Mouse (Mus musculus): Measurements from ENCODE around the gene Col15a1. TPM values are rescaled to one million over a fixed set of nuclear protein-coding genes. Genes with fewer than 3 reads are reported as not detected.

Gene Col15a1
- polyA plus RNA-seq, 1 experiment from 2014 or later = 21.8 TPM

DNA sequence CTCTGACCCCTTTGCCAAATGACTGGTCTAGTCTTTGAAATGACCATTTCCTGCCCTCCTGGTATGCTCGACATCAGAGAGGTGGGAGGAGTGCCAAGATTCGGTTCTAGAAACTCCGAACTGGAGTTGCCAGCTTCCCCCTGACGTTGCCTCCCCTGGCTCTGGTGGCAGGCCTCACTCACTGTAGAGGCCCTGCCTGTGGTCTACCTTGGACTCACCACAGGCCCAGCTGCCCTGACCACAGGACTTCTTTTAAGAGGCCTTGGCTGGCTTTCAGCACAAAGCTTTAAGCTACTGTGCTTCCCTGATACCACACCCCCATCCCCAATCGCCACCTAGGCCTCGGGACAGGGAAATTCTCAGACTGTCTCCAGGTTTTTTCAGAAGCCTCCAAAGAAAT, 21.4 kb upstream of the Col15a1 start:
- Histone ChIP-seq H3K4me3 (ENCODE audit: low read length) (no peak overlapping the region), H3K9me3 (ENCODE audit: control insufficient read depth, low read length) (no peaks in the 10 kb centered on the region), H3K27ac (ENCODE audit: low read depth, low read length) (no peak overlapping the region), H3K36me3 (ENCODE audit: control insufficient read depth, insufficient read depth, low read length) (no peaks in the 10 kb centered on the region), H3K27me3 (ENCODE audit: control insufficient read depth, insufficient read depth, low read length) (no peaks in the 10 kb centered on the region), H3K9ac (ENCODE audit: low read depth, low read length) (no peak overlapping the region), H3K4me2 (replicated peaks; ENCODE audit: low read depth, low read length) (no peak overlapping the region), H3K4me1 (ENCODE audit: control insufficient read depth, insufficient read depth, low read length) (no peaks in the 10 kb centered on the region)
- ATAC-seq (ENCODE audit: low FRiP score, low TSS enrichment) = no peak
- 65% methylated on average over 6 of the region's 6 CpGs for WGBS

DNA sequence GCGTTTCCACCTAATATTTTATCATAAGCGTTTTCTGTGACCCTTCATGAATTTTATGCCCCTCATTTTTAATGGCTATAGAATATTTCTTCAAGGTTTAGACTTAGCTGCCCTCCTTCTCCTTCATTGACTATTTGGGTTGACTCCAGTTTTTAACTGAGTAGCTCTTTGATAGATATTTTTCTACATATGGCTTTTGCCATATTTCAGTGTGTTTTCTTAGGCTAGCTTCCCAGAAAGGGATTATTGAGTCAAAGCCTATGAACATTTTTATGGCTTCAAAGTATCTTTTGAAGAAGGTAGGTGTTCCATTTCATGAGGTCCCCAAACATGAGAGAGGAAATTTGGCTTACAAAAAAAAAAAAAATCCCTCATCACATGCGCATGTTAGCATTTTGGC, 11.8 kb upstream of the Col15a1 start:
- WGBS = 66% methylated on average over 3 of the region's 3 CpGs
- H3K27me3 ChIP-seq (ENCODE audit: control insufficient read depth, insufficient read depth, low read length) = no peaks in the 10 kb centered on the region; the same call in 1 of the 2 replicates
- no peak overlapping the region for H3K4me2 ChIP-seq (replicated peaks; ENCODE audit: low read depth, low read length)
- no peak overlapping the region for H3K9ac ChIP-seq (ENCODE audit: low read depth, low read length)
- no peaks in the 10 kb centered on the region for H3K4me1 ChIP-seq (ENCODE audit: control insufficient read depth, insufficient read depth, low read length)
- ATAC-seq (ENCODE audit: low FRiP score, low TSS enrichment) = no peak
- no peak overlapping the region for H3K4me3 ChIP-seq (ENCODE audit: low read length)
- H3K36me3 ChIP-seq (ENCODE audit: control insufficient read depth, insufficient read depth, low read length) = no peaks in the 10 kb centered on the region
- no peaks in the 10 kb centered on the region for H3K9me3 ChIP-seq (ENCODE audit: control insufficient read depth, low read length)
- no peak overlapping the region for H3K27ac ChIP-seq (ENCODE audit: low read depth, low read length)

DNA sequence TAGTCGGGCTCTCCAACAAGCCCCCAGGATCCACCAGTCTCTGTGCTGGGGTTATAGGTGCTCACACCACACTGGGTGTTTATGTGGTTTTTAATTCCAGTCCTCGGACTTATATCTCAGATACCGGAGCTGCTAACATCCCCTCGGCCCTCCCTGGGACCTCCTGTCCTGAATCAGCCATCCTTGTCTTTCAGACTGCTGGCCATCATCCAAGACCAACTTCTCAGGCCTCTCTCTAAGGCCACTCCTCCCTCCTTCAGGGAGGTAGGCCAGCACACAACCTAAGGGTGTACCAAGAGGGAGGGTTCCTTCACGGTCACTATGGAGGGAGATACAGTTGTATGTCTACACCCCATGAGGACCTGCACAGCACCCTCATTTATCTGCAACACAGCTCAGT, 4.3 kb upstream of the Col15a1 start:
- 41% methylated on average over 5 of the region's 5 CpGs for WGBS
- no peak overlapping the region for H3K27ac ChIP-seq (ENCODE audit: low read depth, low read length)
- no peak overlapping the region for H3K4me3 ChIP-seq (ENCODE audit: low read length)
- peaks cover 23% of the 10 kb centered on the region for H3K27me3 ChIP-seq (ENCODE audit: control insufficient read depth, insufficient read depth, low read length)
- no peak overlapping the region for H3K9ac ChIP-seq (ENCODE audit: low read depth, low read length)
- H3K36me3 ChIP-seq (ENCODE audit: control insufficient read depth, insufficient read depth, low read length) = no peaks in the 10 kb centered on the region
- H3K4me1 ChIP-seq (ENCODE audit: control insufficient read depth, insufficient read depth, low read length) = peaks cover 9% of the 10 kb centered on the region
- no peak for ATAC-seq (ENCODE audit: low FRiP score, low TSS enrichment)
- H3K9me3 ChIP-seq (ENCODE audit: control insufficient read depth, low read length) = no peaks in the 10 kb centered on the region
- no peak overlapping the region for H3K4me2 ChIP-seq (replicated peaks; ENCODE audit: low read depth, low read length)

DNA sequence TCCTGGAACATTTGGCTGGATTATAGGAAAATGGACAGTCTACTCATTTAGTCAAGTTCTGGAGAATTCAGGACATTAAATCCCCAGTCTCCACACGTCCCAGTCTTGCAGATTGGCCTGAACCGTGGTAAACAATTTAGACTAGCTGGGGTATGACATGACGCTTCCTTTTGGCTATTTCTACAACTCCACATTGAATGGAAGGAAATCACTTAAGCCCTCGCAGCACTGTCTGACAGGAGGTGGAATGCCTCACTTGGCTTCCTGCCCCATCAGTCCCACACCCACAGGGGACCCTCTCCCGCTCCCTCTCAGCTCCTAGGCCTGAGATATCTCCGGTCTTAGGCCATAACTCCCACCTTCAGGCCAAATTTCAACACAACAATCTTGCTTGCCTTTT, 2.1 kb upstream of the Col15a1 start:
- no peaks in the 10 kb centered on the region for H3K36me3 ChIP-seq (ENCODE audit: control insufficient read depth, insufficient read depth, low read length)
- H3K9me3 ChIP-seq (ENCODE audit: control insufficient read depth, low read length) = no peaks in the 10 kb centered on the region
- H3K27me3 ChIP-seq (ENCODE audit: control insufficient read depth, insufficient read depth, low read length) = peaks cover 34% of the 10 kb centered on the region
- no peak overlapping the region for H3K4me2 ChIP-seq (replicated peaks; ENCODE audit: low read depth, low read length)
- no peak overlapping the region for H3K9ac ChIP-seq (ENCODE audit: low read depth, low read length)
- no peak overlapping the region for H3K4me3 ChIP-seq (ENCODE audit: low read length)
- H3K27ac ChIP-seq (ENCODE audit: low read depth, low read length) = no peak overlapping the region; the same call in 1 of the 2 replicates
- 68% methylated on average over 6 of the region's 6 CpGs for WGBS
- no peak for ATAC-seq (ENCODE audit: low FRiP score, low TSS enrichment)
- H3K4me1 ChIP-seq (ENCODE audit: control insufficient read depth, insufficient read depth, low read length) = peaks cover 13% of the 10 kb centered on the region

DNA sequence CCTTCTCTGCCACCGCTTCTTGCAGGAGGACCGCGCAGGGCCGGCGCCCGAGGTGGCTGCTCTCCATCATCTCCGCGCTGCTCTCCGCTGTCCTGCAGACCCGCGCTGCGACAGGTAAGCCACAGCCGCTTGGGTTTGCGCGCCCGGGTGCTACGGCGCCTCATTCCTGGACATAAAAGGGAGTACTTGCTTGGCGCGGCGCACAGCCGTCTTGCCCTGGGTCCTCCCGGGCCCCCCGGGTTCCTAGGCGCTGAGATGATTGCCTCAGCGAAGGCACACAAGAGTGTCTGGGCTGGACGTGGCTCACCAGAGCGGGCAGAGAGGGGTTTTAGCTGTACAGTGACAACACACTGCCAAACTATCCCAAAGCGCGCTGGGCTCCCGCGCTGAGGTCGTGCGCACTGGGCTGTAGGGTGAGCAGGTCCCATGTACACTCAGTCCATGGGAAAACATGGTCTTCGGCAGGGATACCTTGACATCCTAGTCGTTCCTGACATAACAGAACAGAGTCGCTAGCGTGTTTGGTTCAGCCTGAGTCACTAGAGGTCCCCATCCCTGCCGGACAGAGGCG, 545 bp downstream of the Col15a1 start:
- no peak for ATAC-seq (ENCODE audit: low FRiP score, low TSS enrichment)

DNA sequence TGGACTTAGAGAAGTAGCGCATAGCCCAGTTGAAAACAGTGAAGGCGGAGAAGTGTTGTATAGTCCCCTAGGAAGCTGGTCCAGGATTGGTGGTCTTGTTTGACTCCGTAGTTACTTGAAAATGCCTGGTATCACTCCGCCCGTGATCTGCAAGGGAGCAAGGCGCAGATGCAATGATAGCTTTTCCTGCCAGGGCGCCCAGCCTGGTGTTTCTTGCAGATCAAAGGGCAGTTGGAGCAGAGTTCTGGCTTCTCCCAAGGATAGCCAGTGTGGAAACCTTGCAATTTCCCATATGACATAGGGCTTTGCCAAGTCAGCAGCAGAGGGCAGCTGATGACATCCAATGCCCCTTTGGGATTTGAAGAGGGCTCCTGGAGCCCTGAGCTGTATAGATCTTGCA, 1.5 kb downstream of the Col15a1 start:
- no peak overlapping the region for H3K27ac ChIP-seq (ENCODE audit: low read depth, low read length)
- H3K4me3 ChIP-seq (ENCODE audit: low read length) = peak overlapping the region; percentile 43; the same call in 1 of the 2 replicates
- H3K9me3 ChIP-seq (ENCODE audit: control insufficient read depth, low read length) = no peaks in the 10 kb centered on the region
- 70% methylated on average over 7 of the region's 7 CpGs for WGBS
- H3K36me3 ChIP-seq (ENCODE audit: control insufficient read depth, insufficient read depth, low read length) = no peaks in the 10 kb centered on the region
- no peak overlapping the region for H3K9ac ChIP-seq (ENCODE audit: low read depth, low read length)
- peak overlapping the region; percentile 89; the same call in 1 of the 2 replicates for H3K4me2 ChIP-seq (replicated peaks; ENCODE audit: low read depth, low read length)
- peaks cover 7% of the 10 kb centered on the region; the same call in 1 of the 2 replicates for H3K4me1 ChIP-seq (ENCODE audit: control insufficient read depth, insufficient read depth, low read length)
- peaks cover 34% of the 10 kb centered on the region for H3K27me3 ChIP-seq (ENCODE audit: control insufficient read depth, insufficient read depth, low read length)
- no peak for ATAC-seq (ENCODE audit: low FRiP score, low TSS enrichment)

More for the DNA sequence above, 545 bp downstream of the Col15a1 start:
- Histone ChIP-seq H3K9ac (ENCODE audit: low read depth, low read length) (peak overlapping the region; percentile 52), H3K27me3 (ENCODE audit: control insufficient read depth, insufficient read depth, low read length) (peaks cover 34% of the 10 kb centered on the region), H3K9me3 (ENCODE audit: control insufficient read depth, low read length) (no peaks in the 10 kb centered on the region), H3K4me3 (ENCODE audit: low read length) (peak overlapping the region; percentile 43), H3K4me1 (ENCODE audit: control insufficient read depth, insufficient read depth, low read length) (peaks cover 9% of the 10 kb centered on the region), H3K27ac (ENCODE audit: low read depth, low read length) (no peak overlapping the region), H3K4me2 (replicated peaks; ENCODE audit: low read depth, low read length) (peak overlapping the region; percentile 89), H3K36me3 (ENCODE audit: control insufficient read depth, insufficient read depth, low read length) (no peaks in the 10 kb centered on the region)
- WGBS = 4% methylated on average over 39 of the region's 40 CpGs

DNA sequence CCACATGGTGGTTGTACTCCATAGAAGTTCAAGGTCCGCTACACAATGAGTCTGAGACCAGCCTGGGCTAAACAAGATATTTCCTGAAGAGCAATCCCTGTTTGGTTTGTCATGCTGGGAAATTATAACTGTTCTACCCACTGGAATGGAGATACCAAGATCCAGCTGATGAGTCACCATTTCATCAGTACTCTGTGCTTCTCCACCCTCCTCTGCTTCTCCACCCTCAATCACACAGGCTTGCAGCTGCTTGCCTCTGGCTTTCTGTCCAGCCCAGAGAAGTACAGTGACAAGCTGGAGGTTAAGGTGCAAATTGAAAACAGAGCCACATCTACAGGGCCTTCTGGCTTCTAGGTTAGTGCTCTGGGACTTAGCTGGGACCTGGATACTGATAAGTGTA, 10.9 kb downstream of the Col15a1 start:
- no peak overlapping the region for H3K27ac ChIP-seq (ENCODE audit: low read depth, low read length)
- WGBS = 100% methylated on average over 1 of the region's 1 CpGs

DNA sequence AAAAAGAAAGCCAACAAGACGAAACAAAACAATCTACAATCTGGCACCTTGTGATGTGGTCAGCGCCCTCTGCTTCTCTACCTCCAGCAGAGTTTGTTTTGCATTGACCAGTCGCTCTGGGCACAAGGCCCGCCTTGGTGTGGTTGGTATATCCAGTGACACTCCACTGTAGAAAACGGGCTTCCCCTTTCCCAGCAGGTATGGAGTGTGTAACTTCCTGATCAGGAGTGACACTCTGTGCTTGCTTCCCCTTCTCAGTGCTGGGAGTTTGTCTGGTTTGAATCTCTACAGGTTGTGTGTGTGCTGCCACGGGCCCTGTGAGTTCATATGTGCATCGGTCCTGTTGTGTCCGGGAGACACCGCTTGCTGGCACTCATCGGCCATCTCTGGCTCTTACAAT, 11.4 kb downstream of the Col15a1 start:
- Histone ChIP-seq H3K27ac (ENCODE audit: low read depth, low read length) (no peak overlapping the region), H3K4me2 (replicated peaks; ENCODE audit: low read depth, low read length) (no peak overlapping the region), H3K9me3 (ENCODE audit: control insufficient read depth, low read length) (no peaks in the 10 kb centered on the region), H3K27me3 (ENCODE audit: control insufficient read depth, insufficient read depth, low read length) (no peaks in the 10 kb centered on the region), H3K9ac (ENCODE audit: low read depth, low read length) (no peak overlapping the region), H3K4me1 (ENCODE audit: control insufficient read depth, insufficient read depth, low read length) (no peaks in the 10 kb centered on the region), H3K36me3 (ENCODE audit: control insufficient read depth, insufficient read depth, low read length) (no peaks in the 10 kb centered on the region), H3K4me3 (ENCODE audit: low read length) (no peak overlapping the region)
- ATAC-seq (ENCODE audit: low FRiP score, low TSS enrichment) = no peak
- 88% methylated on average over 10 of the region's 10 CpGs for WGBS

More for the DNA sequence above, 10.9 kb downstream of the Col15a1 start:
- no peaks in the 10 kb centered on the region for H3K36me3 ChIP-seq (ENCODE audit: control insufficient read depth, insufficient read depth, low read length)
- no peaks in the 10 kb centered on the region for H3K27me3 ChIP-seq (ENCODE audit: control insufficient read depth, insufficient read depth, low read length)
- ATAC-seq (ENCODE audit: low FRiP score, low TSS enrichment) = no peak
- no peak overlapping the region for H3K4me3 ChIP-seq (ENCODE audit: low read length)
- no peak overlapping the region for H3K9ac ChIP-seq (ENCODE audit: low read depth, low read length)
- no peak overlapping the region for H3K4me2 ChIP-seq (replicated peaks; ENCODE audit: low read depth, low read length)
- H3K4me1 ChIP-seq (ENCODE audit: control insufficient read depth, insufficient read depth, low read length) = no peaks in the 10 kb centered on the region
- no peaks in the 10 kb centered on the region for H3K9me3 ChIP-seq (ENCODE audit: control insufficient read depth, low read length)

DNA sequence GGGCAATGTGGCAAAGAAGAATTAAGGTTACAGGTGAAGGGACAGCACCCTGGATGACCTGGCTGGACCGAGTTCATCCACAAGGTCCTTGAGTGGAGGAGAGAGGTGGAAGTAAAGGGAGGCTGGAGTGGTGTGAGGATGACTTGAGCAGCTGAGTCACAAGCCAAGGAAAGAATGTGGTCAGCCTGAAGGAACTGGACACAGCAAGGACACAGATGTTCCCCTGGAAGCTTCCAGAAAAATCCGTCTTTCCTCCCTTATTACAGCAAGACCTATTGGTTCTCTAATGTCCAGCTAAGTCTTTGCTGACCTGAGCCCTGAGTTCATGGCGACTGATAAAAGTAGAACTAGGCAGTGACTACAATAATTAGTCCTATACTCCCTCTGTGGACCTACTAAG, 12.6 kb downstream of the Col15a1 start:
- Histone ChIP-seq H3K27me3 (ENCODE audit: control insufficient read depth, insufficient read depth, low read length) (no peaks in the 10 kb centered on the region), H3K4me2 (replicated peaks; ENCODE audit: low read depth, low read length) (no peak overlapping the region), H3K9me3 (ENCODE audit: control insufficient read depth, low read length) (no peaks in the 10 kb centered on the region), H3K4me3 (ENCODE audit: low read length) (no peak overlapping the region), H3K9ac (ENCODE audit: low read depth, low read length) (no peak overlapping the region), H3K36me3 (ENCODE audit: control insufficient read depth, insufficient read depth, low read length) (no peaks in the 10 kb centered on the region), H3K4me1 (ENCODE audit: control insufficient read depth, insufficient read depth, low read length) (no peaks in the 10 kb centered on the region), H3K27ac (ENCODE audit: low read depth, low read length) (no peak overlapping the region)
- WGBS = 79% methylated on average over 3 of the region's 3 CpGs
- ATAC-seq (ENCODE audit: low FRiP score, low TSS enrichment) = no peak
